Mouse (Mus musculus) brain, adult 2 months (tissue): Measurements from ENCODE around the gene Fcho2.

ENCODE experiments used
- DNase-seq: peaks from one replicate; pipeline ENCODE4 v3.0.0; 2011; ENCODE audit warnings: low read depth, low spot score

Gene Fcho2

GRCm38 (mm10) chr13:98809087-98809486 is 6.2 kb downstream of the Fcho2 start:
- no peak for DNase-seq

GRCm38 (mm10) chr13:98804480-98804879 is 10.8 kb downstream of the Fcho2 start:
- no peak for DNase-seq

- DNase-seq = no peak
These were observed 11.6 kb downstream of the Fcho2 start for GRCm38 (mm10) chr13:98803699-98804098.

- no peak for DNase-seq
These were observed 12.3 kb downstream of the Fcho2 start for GRCm38 (mm10) chr13:98802957-98803356.

- DNase-seq = no peak
These were observed 19.7 kb downstream of the Fcho2 start for GRCm38 (mm10) chr13:98795511-98795910.

- no peak for DNase-seq
These were observed 22.4 kb downstream of the Fcho2 start for GRCm38 (mm10) chr13:98792864-98793263.

GRCm38 (mm10) chr13:98791693-98792092 is 23.6 kb downstream of the Fcho2 start:
- DNase-seq = no peak

- peak; percentile 10 for DNase-seq
These were observed 28.1 kb downstream of the Fcho2 start for GRCm38 (mm10) chr13:98786970-98787685.

GRCm38 (mm10) chr13:98777959-98778358 is 37.3 kb downstream of the Fcho2 start:
- DNase-seq = no peak

GRCm38 (mm10) chr13:98771484-98771883 is 43.8 kb downstream of the Fcho2 start:
- no peak for DNase-seq

GRCm38 (mm10) chr13:98768329-98768728 is 46.9 kb downstream of the Fcho2 start:
- DNase-seq = peak; percentile 78

- DNase-seq = no peak
These were observed 53.5 kb downstream of the Fcho2 start for GRCm38 (mm10) chr13:98761771-98762170.

GRCm38 (mm10) chr13:98755886-98756285 is 59.4 kb downstream of the Fcho2 start:
- DNase-seq = no peak

- no peak for DNase-seq
These were observed 70.6 kb downstream of the Fcho2 start for GRCm38 (mm10) chr13:98744679-98745078.

GRCm38 (mm10) chr13:98743829-98744228 is 71.4 kb downstream of the Fcho2 start:
- DNase-seq = no peak

GRCm38 (mm10) chr13:98743214-98743613 is 72.0 kb downstream of the Fcho2 start:
- DNase-seq = no peak

- no peak for DNase-seq
These were observed 77.0 kb downstream of the Fcho2 start for GRCm38 (mm10) chr13:98738213-98738612.

GRCm38 (mm10) chr13:98733292-98733691 is 82.0 kb downstream of the Fcho2 start:
- DNase-seq = peak; percentile 46

- DNase-seq = peak; percentile 65
These were observed 85.8 kb downstream of the Fcho2 start for GRCm38 (mm10) chr13:98729271-98730062.

GRCm38 (mm10) chr13:98726494-98726893 is 88.8 kb downstream of the Fcho2 start:
- peak; percentile 58 for DNase-seq

- DNase-seq = no peak
These were observed 91.8 kb downstream of the Fcho2 start for GRCm38 (mm10) chr13:98723430-98723829.

- DNase-seq = no peak
These were observed 93.0 kb downstream of the Fcho2 start for GRCm38 (mm10) chr13:98722296-98722695.

- no peak for DNase-seq
These were observed 99.1 kb downstream of the Fcho2 start for GRCm38 (mm10) chr13:98716176-98716575.
